Mouse (Mus musculus) MEL (cell line): ENCODE results near the gene Gm26897.

Source experiments
- CTCF ChIP-seq, 3 experiments: IDR thresholded peaks in 2 of 3; conservative IDR thresholded peaks in 1 of 3; 2 replicates each; pipeline ENCODE4 v1.5.1; 2011 to 2012; ENCODE audit warnings: low read length in 3 of 3, low read depth in 2 of 3, mild to moderate bottlenecking in 2 of 3, improper control_type of control experiment in 1 of 3, inconsistent platforms in 1 of 3, mixed read lengths in 1 of 3, moderate library complexity in 1 of 3; ENCODE audit not compliant: control insufficient read depth in 1 of 3, insufficient read depth in 1 of 3, poor library complexity in 1 of 3, severe bottlenecking in 1 of 3
- ELF1 ChIP-seq: IDR thresholded peaks from 2 replicates; pipeline ENCODE4 v1.6.1; 2014; ENCODE audit warnings: low read depth, mild to moderate bottlenecking, inconsistent platforms, low read length, improper control_type of control experiment, moderate library complexity
- EP300 ChIP-seq, 2 experiments: IDR thresholded peaks; 2 replicates each; pipeline ENCODE4 v1.6.1; 2011; ENCODE audit warnings: improper control_type of control experiment in 2 of 2, low read length in 2 of 2, low read depth in 1 of 2, mild to moderate bottlenecking in 1 of 2
- GATA1 ChIP-seq: IDR thresholded peaks from 2 replicates; pipeline ENCODE4 v1.6.1; 2011; ENCODE audit warnings: low read depth, low read length, improper control_type of control experiment
- HCFC1 ChIP-seq: IDR thresholded peaks from 2 replicates; pipeline ENCODE4 v1.6.1; 2012; ENCODE audit warnings: low read depth, mild to moderate bottlenecking, inconsistent platforms, low read length, improper control_type of control experiment, moderate library complexity
- MAX ChIP-seq: IDR thresholded peaks from 2 replicates; pipeline ENCODE4 v1.6.1; 2011; ENCODE audit warnings: low read length, improper control_type of control experiment
- MXI1 ChIP-seq: IDR thresholded peaks from 2 replicates; pipeline ENCODE4 v1.6.1; 2011; ENCODE audit warnings: mild to moderate bottlenecking, low read depth, low read length, improper control_type of control experiment
- POLR2A ChIP-seq, 2 experiments: IDR thresholded peaks; 2 replicates each; pipeline ENCODE4 v1.6.1; 2011 to 2012; ENCODE audit warnings: low read length in 2 of 2, mild to moderate bottlenecking in 2 of 2, control low read depth in 1 of 2, improper control_type of control experiment in 1 of 2, low read depth in 1 of 2, moderate library complexity in 1 of 2; ENCODE audit not compliant: control insufficient read depth in 1 of 2, insufficient read depth in 1 of 2, poor library complexity in 1 of 2
- POLR2AphosphoS2 ChIP-seq: IDR thresholded peaks from 2 replicates; pipeline ENCODE4 v1.6.1; 2011; ENCODE audit warnings: low read length, improper control_type of control experiment
- TAL1 ChIP-seq: IDR thresholded peaks from 2 replicates; pipeline ENCODE4 v1.6.1; 2012; ENCODE audit warnings: mild to moderate bottlenecking, inconsistent platforms, low read length, moderate library complexity, mixed read lengths
- UBTF ChIP-seq: IDR thresholded peaks from 2 replicates; pipeline ENCODE4 v1.6.1; 2012; ENCODE audit warnings: low read depth, mild to moderate bottlenecking, inconsistent platforms, low read length, improper control_type of control experiment, moderate library complexity, borderline replicate concordance; ENCODE audit not compliant: insufficient read depth
- USF1 ChIP-seq: IDR thresholded peaks from 2 replicates; pipeline ENCODE4 v1.6.1; 2014; ENCODE audit warnings: low read depth, mild to moderate bottlenecking, inconsistent platforms, low read length, improper control_type of control experiment, moderate library complexity
- ZKSCAN1 ChIP-seq: IDR thresholded peaks from 2 replicates; pipeline ENCODE4 v1.6.1; 2012; ENCODE audit warnings: low read depth, mild to moderate bottlenecking, inconsistent platforms, low read length, improper control_type of control experiment, moderate library complexity

DNA sequence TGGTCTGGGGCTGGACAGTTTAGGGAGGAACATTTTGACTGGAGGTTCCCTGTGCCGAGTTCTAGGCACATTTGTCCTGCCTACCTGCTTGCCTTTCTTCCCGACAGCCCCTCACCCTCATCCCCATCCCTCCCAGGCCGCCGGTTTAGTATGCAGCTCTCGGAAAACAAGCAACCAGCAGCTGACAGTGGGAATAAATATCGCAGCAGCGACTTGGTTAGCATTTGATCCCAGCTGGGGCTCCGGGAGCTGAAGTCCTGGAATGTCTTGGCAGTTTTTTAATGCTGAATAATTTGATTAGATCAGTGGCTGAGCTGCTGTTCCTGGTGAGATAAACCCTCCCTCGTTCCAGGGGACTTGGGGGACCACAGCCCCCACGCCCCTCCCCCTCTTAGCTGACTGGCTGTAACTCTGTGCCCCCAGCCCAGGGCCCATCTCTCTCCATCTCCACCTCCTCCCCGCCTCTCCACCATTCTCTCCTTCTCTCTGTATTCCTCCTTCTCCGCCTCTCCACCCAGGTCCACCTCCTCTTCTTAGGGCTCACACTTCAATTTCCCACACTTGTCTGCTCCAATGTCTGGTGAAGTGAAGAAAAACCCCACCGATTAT, 8.7 kb downstream of the Gm26897 start:
- TF ChIP-seq UBTF (no peak), GATA1 (no peak), HCFC1 (no peak), POLR2AphosphoS2 (no peak), CTCF (IDR thresholded peaks at IDR 0.05 in 2 of 3, conservative IDR thresholded peaks at IDR 0.05 in 1 of 3; ENCODE audit: control insufficient read depth in 1 of 3, insufficient read depth in 1 of 3, low read depth in 2 of 3, low read length in 3 of 3, poor library complexity in 1 of 3, severe bottlenecking in 1 of 3) (no peak), POLR2A (IDR thresholded peaks at IDR 0.05; ENCODE audit: control insufficient read depth in 1 of 2, insufficient read depth in 1 of 2, low read depth in 1 of 2, low read length in 2 of 2, poor library complexity in 1 of 2) (no peak), EP300 (IDR thresholded peaks at IDR 0.05; ENCODE audit: low read depth in 1 of 2, low read length in 2 of 2) (no peak), ELF1 (no peak), MAX (no peak), MXI1 (no peak), ZKSCAN1 (no peak), TAL1 (no peak), USF1 (no peak)
